Mouse (Mus musculus): ENCODE data around the gene Tdo2. TPM values are rescaled to one million over a fixed set of nuclear protein-coding genes. Genes with fewer than 3 reads are reported as not detected.
A peak's percentile ranks its signal among the peaks of the same experiment; 100 is the strongest.

Tdo2 gene
- total RNA-seq (2021): under 1 TPM in 1 of 2 experiments, not detected in 1; 0.71 TPM
- long read RNA-seq, experiment 1: 0 reads
- long read RNA-seq, experiment 2: 0 reads

- DNase-seq (ENCODE audit: low spot score): no peak
Observed at GRCm38 (mm10) chr3:81976102-81976501, at the start of gene Tdo2. Gene Tdo2 (minus strand): TSS chr3:81976202.

GRCm38 (mm10) chr3:82023065-82023464 is 47.1 kb upstream of the Tdo2 start:
- no peak for DNase-seq (ENCODE audit: low spot score)

GRCm38 (mm10) chr3:82022421-82022920 is 46.5 kb upstream of the Tdo2 start:
- no peak for DNase-seq (ENCODE audit: low spot score)

- no peak for DNase-seq (ENCODE audit: low spot score)
Observed at GRCm38 (mm10) chr3:82014148-82014703, 38.2 kb upstream of the Tdo2 start.

GRCm38 (mm10) chr3:82007002-82007401 is 31.0 kb upstream of the Tdo2 start:
- DNase-seq (ENCODE audit: low spot score): no peak

GRCm38 (mm10) chr3:81995988-81996387 is 20.0 kb upstream of the Tdo2 start:
- DNase-seq (ENCODE audit: low spot score): peak; percentile 39

- DNase-seq (ENCODE audit: low spot score): no peak
Observed at GRCm38 (mm10) chr3:81995371-81995770, 19.4 kb upstream of the Tdo2 start.

GRCm38 (mm10) chr3:81990531-81990930 is 14.5 kb upstream of the Tdo2 start:
- DNase-seq (ENCODE audit: low spot score): no peak

GRCm38 (mm10) chr3:81989692-81990141 is 13.7 kb upstream of the Tdo2 start:
- DNase-seq (ENCODE audit: low spot score): no peak

- no peak for DNase-seq (ENCODE audit: low spot score)
Observed at GRCm38 (mm10) chr3:81987628-81988027, 11.6 kb upstream of the Tdo2 start.

GRCm38 (mm10) chr3:81986103-81986502 is 10.1 kb upstream of the Tdo2 start:
- DNase-seq (ENCODE audit: low spot score): no peak

GRCm38 (mm10) chr3:81985100-81985499 is 9.1 kb upstream of the Tdo2 start:
- no peak for DNase-seq (ENCODE audit: low spot score)

- DNase-seq (ENCODE audit: low spot score): no peak
Observed at GRCm38 (mm10) chr3:81983120-81983895, 7.3 kb upstream of the Tdo2 start.

GRCm38 (mm10) chr3:81981990-81982389 is 6.0 kb upstream of the Tdo2 start, which contains the start of gene Asic5:
Gene Asic5 (plus strand): TSS chr3:81982290.
- DNase-seq (ENCODE audit: low spot score): no peak

GRCm38 (mm10) chr3:81981576-81981975 is 5.6 kb upstream of the Tdo2 start:
- no peak for DNase-seq (ENCODE audit: low spot score)

GRCm38 (mm10) chr3:81975607-81976006 is 395 bp downstream of the Tdo2 start:
- DNase-seq (ENCODE audit: low spot score): no peak

GRCm38 (mm10) chr3:81964596-81964995 is 11.4 kb downstream of the Tdo2 start:
- DNase-seq (ENCODE audit: low spot score): no peak

- DNase-seq (ENCODE audit: low spot score): no peak
Observed at GRCm38 (mm10) chr3:81963768-81964167, 12.2 kb downstream of the Tdo2 start.

GRCm38 (mm10) chr3:81961336-81961735 is 14.7 kb downstream of the Tdo2 start:
- DNase-seq (ENCODE audit: low spot score): no peak

GRCm38 (mm10) chr3:81957484-81957883 is 18.5 kb downstream of the Tdo2 start:
- no peak for DNase-seq (ENCODE audit: low spot score)

- no peak for DNase-seq (ENCODE audit: low spot score)
Observed at GRCm38 (mm10) chr3:81951785-81952184, 24.2 kb downstream of the Tdo2 start.

- DNase-seq (ENCODE audit: low spot score): no peak
Observed at GRCm38 (mm10) chr3:81949048-81949447, 27.0 kb downstream of the Tdo2 start.
